Mouse (Mus musculus): ENCODE data around the gene Myo5a. TPM values are rescaled to one million over a fixed set of nuclear protein-coding genes. Genes with fewer than 3 reads are reported as not detected.

Gene Myo5a
- polyA plus RNA-seq, 1 experiment from 2014 or later: 23.9 TPM

GRCm38 (mm10) chr9:75221420-75222287, 150.8 kb downstream of the Myo5a start:
- Histone ChIP-seq H3K9me3 (no peaks in the 10 kb centered on the region), H3K27me3 (ENCODE audit: insufficient read depth, poor library complexity, severe bottlenecking) (no peaks in the 10 kb centered on the region), H3K27ac (peak overlapping the region; percentile 53; the same call in 1 of the 2 replicates), H3K4me1 (replicated peaks) (peaks cover 4% of the 10 kb centered on the region; the same call in 1 of the 2 replicates), H3K36me3 (peaks cover 44% of the 10 kb centered on the region), H3K4me3 (no peak overlapping the region)
- WGBS: 69% methylated on average over 10 of the region's 10 CpGs
- DNase-seq (ENCODE audit: low spot score): no peak

DNA sequence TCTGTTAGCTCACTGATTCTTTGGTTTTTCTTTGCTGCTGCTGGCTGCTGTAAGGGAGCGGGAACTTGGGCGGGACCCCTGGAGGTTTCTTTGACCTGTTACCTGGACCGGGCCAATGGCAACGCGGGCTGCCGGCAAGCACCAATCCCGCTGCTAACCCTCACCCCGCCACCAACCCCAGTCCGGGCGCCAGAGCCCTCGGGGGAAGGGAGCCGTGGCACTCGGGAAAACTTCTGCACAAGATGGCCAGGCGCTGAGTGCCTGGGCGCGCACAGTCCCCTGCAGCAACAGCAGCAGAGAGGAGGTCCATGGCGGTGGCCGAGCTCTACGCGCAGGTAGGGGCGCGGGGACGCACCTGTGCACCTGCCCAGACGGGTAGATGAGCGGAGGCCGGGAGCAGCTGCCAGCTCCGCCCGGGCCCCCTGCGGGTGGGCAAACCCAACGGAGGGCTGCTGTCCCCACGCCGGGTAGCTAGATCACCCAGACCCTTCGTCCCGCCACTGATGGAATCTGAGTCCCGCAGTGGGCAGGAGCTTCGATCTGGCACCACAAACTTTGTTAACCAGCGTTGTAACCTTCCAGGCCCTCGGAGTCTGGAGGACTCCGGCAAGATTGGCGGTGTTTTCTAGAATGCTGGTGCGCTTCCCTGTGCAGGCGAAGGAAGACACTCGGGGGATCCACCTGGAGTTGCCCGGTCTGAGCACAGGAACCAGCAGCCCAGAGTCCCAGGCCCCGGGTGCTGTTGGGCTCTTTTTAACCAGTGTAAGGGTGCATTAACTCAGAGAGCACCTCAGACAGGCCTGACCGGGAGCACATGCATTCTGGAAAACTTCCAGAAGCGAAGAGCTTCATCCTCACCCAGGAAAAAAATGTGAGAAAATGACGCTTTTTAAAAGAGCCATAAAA, 161.3 kb downstream of the Myo5a start, which contains the start of gene Myo5c:
TSS of gene Myo5c (plus strand) at position 180 of the 906 bp plus-strand sequence.
- no peaks in the 10 kb centered on the region for H3K36me3 ChIP-seq
- peak within 1 kb of the TSS; percentile 45; the same call in 1 of the 2 replicates for H3K27ac ChIP-seq
- peaks cover 58% of the 10 kb centered on the region for H3K27me3 ChIP-seq (ENCODE audit: insufficient read depth, poor library complexity, severe bottlenecking)

GRCm38 (mm10) chr9:75232860-75233259, 162.0 kb downstream of the Myo5a start:
- Histone ChIP-seq H3K27ac (no peak overlapping the region), H3K4me1 (replicated peaks) (peaks cover 26% of the 10 kb centered on the region), H3K36me3 (no peaks in the 10 kb centered on the region), H3K9me3 (no peaks in the 10 kb centered on the region), H3K27me3 (ENCODE audit: insufficient read depth, poor library complexity, severe bottlenecking) (peaks cover 58% of the 10 kb centered on the region), H3K4me3 (no peak overlapping the region)
- 22% methylated on average over 8 of the region's 8 CpGs for WGBS
- no peak for DNase-seq (ENCODE audit: low spot score)

More for the DNA sequence above, 161.3 kb downstream of the Myo5a start, which contains the start of gene Myo5c:
- Histone ChIP-seq H3K4me3 (peak within 1 kb of the TSS; percentile 57), H3K4me1 (replicated peaks) (peaks cover 26% of the 10 kb centered on the region), H3K9me3 (no peaks in the 10 kb centered on the region)
- peak; percentile 55 for DNase-seq (ENCODE audit: low spot score)
- WGBS: 3% methylated on average over 48 of the region's 48 CpGs

DNA sequence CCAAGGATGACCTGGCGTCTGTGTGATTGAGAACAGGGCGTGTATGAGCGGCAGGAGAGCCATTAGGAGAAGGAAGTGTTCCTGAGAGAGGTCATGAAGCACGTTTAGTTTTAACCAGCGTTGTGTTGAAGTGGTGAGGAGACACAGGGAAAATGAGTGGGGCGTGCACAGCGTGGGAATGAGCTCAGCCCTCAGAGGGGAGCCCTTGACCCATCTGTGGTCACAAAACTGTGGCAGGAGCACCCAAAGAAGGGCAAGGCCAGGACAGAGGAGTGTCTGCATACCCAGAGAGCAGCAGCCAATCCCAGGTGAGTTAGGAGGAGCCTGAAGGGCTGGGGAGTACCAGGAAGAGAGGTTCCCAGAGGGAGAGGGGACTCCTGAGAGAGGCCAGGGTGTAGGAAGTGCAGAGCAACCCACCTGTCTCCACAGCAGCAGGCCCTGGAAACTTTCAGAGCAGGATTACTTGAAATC, 163.5 kb downstream of the Myo5a start:
- Histone ChIP-seq H3K27ac (no peak overlapping the region), H3K4me1 (replicated peaks) (peaks cover 26% of the 10 kb centered on the region), H3K4me3 (no peak overlapping the region), H3K9me3 (no peaks in the 10 kb centered on the region), H3K27me3 (ENCODE audit: insufficient read depth, poor library complexity, severe bottlenecking) (peaks cover 58% of the 10 kb centered on the region), H3K36me3 (no peaks in the 10 kb centered on the region)
- no peak for DNase-seq (ENCODE audit: low spot score)
- WGBS: 31% methylated on average over 7 of the region's 7 CpGs

GRCm38 (mm10) chr9:75234983-75235627, 164.3 kb downstream of the Myo5a start:
- no peaks in the 10 kb centered on the region for H3K9me3 ChIP-seq
- peaks cover 51% of the 10 kb centered on the region for H3K27me3 ChIP-seq (ENCODE audit: insufficient read depth, poor library complexity, severe bottlenecking)
- DNase-seq (ENCODE audit: low spot score): no peak
- no peak overlapping the region for H3K4me3 ChIP-seq
- H3K4me1 ChIP-seq (replicated peaks): peaks cover 26% of the 10 kb centered on the region
- H3K36me3 ChIP-seq: no peaks in the 10 kb centered on the region
- WGBS: 75% methylated on average over 12 of the region's 12 CpGs
- H3K27ac ChIP-seq: no peak overlapping the region

DNA sequence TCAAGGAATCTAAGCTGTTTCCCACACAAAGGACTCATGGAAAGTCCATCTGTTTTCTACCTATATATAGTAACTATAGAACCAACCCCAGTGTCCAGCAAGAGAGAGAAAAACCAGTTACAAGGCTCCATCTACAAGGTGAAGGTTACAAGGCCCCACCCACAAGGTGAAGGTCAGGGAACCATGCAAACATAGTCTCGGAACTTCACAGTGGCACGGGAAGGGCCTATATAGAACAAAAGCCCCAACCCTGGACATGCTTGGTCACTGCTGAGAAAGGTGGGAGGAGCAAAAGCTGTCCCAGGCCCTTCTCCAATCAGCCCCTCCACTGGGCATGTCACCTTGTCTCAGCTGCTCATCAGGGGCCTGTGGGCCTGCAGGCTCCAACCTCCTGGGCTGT, 164.9 kb downstream of the Myo5a start:
- WGBS: 53% methylated on average over 2 of the region's 2 CpGs
- H3K4me3 ChIP-seq: no peak overlapping the region
- DNase-seq (ENCODE audit: low spot score): no peak
- H3K4me1 ChIP-seq (replicated peaks): peaks cover 26% of the 10 kb centered on the region
- H3K9me3 ChIP-seq: no peaks in the 10 kb centered on the region
- H3K27me3 ChIP-seq (ENCODE audit: insufficient read depth, poor library complexity, severe bottlenecking): peaks cover 45% of the 10 kb centered on the region
- H3K36me3 ChIP-seq: no peaks in the 10 kb centered on the region
- no peak overlapping the region for H3K27ac ChIP-seq

DNA sequence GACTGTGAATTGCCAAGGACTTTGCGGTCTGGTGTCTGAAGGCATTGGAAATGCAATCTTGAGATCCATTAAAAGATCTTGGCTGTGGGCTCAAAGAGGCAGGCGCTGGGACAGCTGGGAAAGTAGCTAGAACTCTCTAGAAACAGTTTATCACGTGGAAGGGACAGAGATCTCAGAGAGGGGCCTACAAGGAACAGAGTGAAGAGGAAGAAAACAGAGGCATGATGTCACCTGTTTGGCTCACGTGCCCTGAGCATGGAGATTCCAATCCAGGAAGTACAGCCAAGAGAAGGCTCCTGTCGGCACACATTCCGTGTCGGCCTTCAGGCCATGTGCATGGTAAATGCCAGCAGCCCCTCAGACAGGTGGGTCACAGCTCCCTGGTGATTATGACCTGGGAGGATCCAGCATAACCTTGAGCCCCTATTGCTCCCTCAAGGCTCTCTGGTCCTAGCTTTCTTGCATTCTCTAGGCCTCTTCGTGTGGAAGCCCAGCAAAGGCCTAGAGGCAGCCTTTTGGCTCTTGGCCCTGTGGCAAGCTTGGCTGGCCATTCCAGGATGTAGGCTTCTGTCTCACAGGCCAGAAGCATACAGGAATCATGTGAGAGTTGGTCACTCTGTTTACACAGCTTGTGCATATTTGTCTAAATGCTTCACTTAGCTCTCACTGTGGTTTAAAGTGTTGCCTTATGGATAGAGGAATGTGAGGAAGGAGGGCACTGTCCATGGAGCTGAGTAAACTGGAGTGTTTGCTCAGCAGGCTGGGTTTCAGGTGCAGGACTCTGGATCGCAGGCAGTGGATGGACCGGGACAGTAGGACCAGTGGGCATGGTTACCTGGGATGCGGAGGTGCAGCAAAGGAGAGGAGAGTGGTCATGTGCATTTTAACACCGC, 165.8 kb downstream of the Myo5a start:
- DNase-seq (ENCODE audit: low spot score): no peak
- Histone ChIP-seq H3K4me3 (no peak overlapping the region), H3K9me3 (no peaks in the 10 kb centered on the region), H3K27ac (no peak overlapping the region), H3K36me3 (no peaks in the 10 kb centered on the region), H3K4me1 (replicated peaks) (peaks cover 25% of the 10 kb centered on the region), H3K27me3 (ENCODE audit: insufficient read depth, poor library complexity, severe bottlenecking) (peaks cover 35% of the 10 kb centered on the region)
- 87% methylated on average over 12 of the region's 12 CpGs for WGBS

GRCm38 (mm10) chr9:75238179-75238578, 167.4 kb downstream of the Myo5a start:
- DNase-seq (ENCODE audit: low spot score): no peak
- H3K27me3 ChIP-seq (ENCODE audit: insufficient read depth, poor library complexity, severe bottlenecking): peaks cover 20% of the 10 kb centered on the region
- 78% methylated on average over 3 of the region's 3 CpGs for WGBS

GRCm38 (mm10) chr9:75243052-75243451, 172.2 kb downstream of the Myo5a start:
- Histone ChIP-seq H3K27ac (peak overlapping the region; percentile 36; the same call in 1 of the 2 replicates), H3K27me3 (ENCODE audit: insufficient read depth, poor library complexity, severe bottlenecking) (no peaks in the 10 kb centered on the region), H3K4me1 (replicated peaks) (peaks cover 6% of the 10 kb centered on the region; the same call in 1 of the 2 replicates), H3K36me3 (no peaks in the 10 kb centered on the region), H3K4me3 (no peak overlapping the region), H3K9me3 (no peaks in the 10 kb centered on the region)
- 87% methylated on average over 6 of the region's 6 CpGs for WGBS
- no peak for DNase-seq (ENCODE audit: low spot score)

More at GRCm38 (mm10) chr9:75238179-75238578, 167.4 kb downstream of the Myo5a start:
- Histone ChIP-seq H3K36me3 (no peaks in the 10 kb centered on the region), H3K27ac (no peak overlapping the region), H3K4me1 (replicated peaks) (peaks cover 17% of the 10 kb centered on the region), H3K9me3 (no peaks in the 10 kb centered on the region), H3K4me3 (no peak overlapping the region)

DNA sequence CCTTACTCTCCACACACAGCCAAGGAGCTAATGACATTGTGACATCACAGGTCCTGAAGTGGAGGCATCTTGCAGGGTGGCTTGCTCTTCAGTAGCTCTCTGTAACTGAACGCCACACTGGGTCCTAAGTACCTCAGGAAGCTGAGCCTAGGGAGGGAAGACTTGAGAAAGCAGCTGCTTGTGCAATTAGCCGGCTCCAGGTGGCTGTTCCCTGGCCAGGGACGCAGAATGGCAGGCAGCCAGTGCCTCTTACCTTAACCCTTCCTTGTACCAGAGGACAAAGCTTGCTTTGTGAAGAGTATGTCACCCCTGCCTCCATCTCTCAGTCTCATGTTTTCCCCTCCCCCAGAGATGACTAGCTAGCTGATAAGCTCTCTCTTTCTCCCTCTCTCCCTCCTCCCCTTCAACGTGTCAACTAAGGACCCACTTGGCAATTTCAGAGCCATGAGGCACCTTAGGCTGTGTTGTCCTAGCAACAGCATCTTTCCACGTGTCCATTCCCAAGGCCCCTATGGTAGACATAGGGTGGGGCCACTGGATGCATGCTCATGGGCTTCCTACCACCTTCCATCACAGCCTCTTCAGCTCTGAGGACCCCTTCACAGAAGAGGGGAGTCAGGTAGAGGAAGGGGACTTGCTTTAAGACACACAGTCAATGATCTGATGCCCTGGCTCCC, 173.1 kb downstream of the Myo5a start:
- no peak overlapping the region for H3K27ac ChIP-seq
- no peaks in the 10 kb centered on the region for H3K36me3 ChIP-seq
- no peak overlapping the region for H3K4me3 ChIP-seq
- no peaks in the 10 kb centered on the region for H3K27me3 ChIP-seq (ENCODE audit: insufficient read depth, poor library complexity, severe bottlenecking)
- H3K9me3 ChIP-seq: no peaks in the 10 kb centered on the region
- DNase-seq (ENCODE audit: low spot score): no peak
- peaks cover 6% of the 10 kb centered on the region; the same call in 1 of the 2 replicates for H3K4me1 ChIP-seq (replicated peaks)
- WGBS: 41% methylated on average over 5 of the region's 5 CpGs

GRCm38 (mm10) chr9:75244527-75244926, 173.7 kb downstream of the Myo5a start:
- H3K4me3 ChIP-seq: no peak overlapping the region
- no peaks in the 10 kb centered on the region for H3K27me3 ChIP-seq (ENCODE audit: insufficient read depth, poor library complexity, severe bottlenecking)
- H3K4me1 ChIP-seq (replicated peaks): peaks cover 6% of the 10 kb centered on the region; the same call in 1 of the 2 replicates
- no peak overlapping the region for H3K27ac ChIP-seq
- H3K36me3 ChIP-seq: no peaks in the 10 kb centered on the region
- 79% methylated on average over 4 of the region's 4 CpGs for WGBS
- H3K9me3 ChIP-seq: no peaks in the 10 kb centered on the region
- no peak for DNase-seq (ENCODE audit: low spot score)
